Mouse (Mus musculus): ENCODE measurements around the gene Ace2. TPM values are rescaled to one million over a fixed set of nuclear protein-coding genes. Genes with fewer than 3 reads are reported as not detected.

Ace2 gene
- 77.6 TPM for polyA plus RNA-seq (2014; fragmentation: Illumina TruSeq; extraction: RNeasy Lipid Tissue Mini Kit (QIAGEN cat#74804); ENCODE audit: low read depth, low replicate concordance)

GRCm38 (mm10) chrX:164139032-164139431 is at the start of gene Ace2:
Ace2 (plus strand) TSS chrX:164139332.

Other genes starting within 250 kb of the Ace2 start
- 27.7 TPM for gene Ap1s2, start 230.3 kb upstream of the Ace2 start, polyA plus RNA-seq (2014; fragmentation: Illumina TruSeq; extraction: RNeasy Lipid Tissue Mini Kit (QIAGEN cat#74804); ENCODE audit: low read depth, low replicate concordance)
- 51.2 TPM for gene Zrsr2, start 180.7 kb upstream of the Ace2 start, polyA plus RNA-seq (2014; fragmentation: Illumina TruSeq; extraction: RNeasy Lipid Tissue Mini Kit (QIAGEN cat#74804); ENCODE audit: low read depth, low replicate concordance)
- 112 TPM for gene Car5b, start 111.3 kb upstream of the Ace2 start, polyA plus RNA-seq (2014; fragmentation: Illumina TruSeq; extraction: RNeasy Lipid Tissue Mini Kit (QIAGEN cat#74804); ENCODE audit: low read depth, low replicate concordance)
- gene Siah1b, start 62.8 kb upstream of the Ace2 start, polyA plus RNA-seq (2014; fragmentation: Illumina TruSeq; extraction: RNeasy Lipid Tissue Mini Kit (QIAGEN cat#74804); ENCODE audit: low read depth, low replicate concordance), result 5.1 TPM
- gene Cltrn, start 50.5 kb upstream of the Ace2 start, polyA plus RNA-seq (2014; fragmentation: Illumina TruSeq; extraction: RNeasy Lipid Tissue Mini Kit (QIAGEN cat#74804); ENCODE audit: low read depth, low replicate concordance), result 7,533 TPM
- 1.7 TPM for gene Bmx, start 118.9 kb downstream of the Ace2 start, polyA plus RNA-seq (2014; fragmentation: Illumina TruSeq; extraction: RNeasy Lipid Tissue Mini Kit (QIAGEN cat#74804); ENCODE audit: low read depth, low replicate concordance)
- gene Pir, start 130.0 kb downstream of the Ace2 start, polyA plus RNA-seq (2014; fragmentation: Illumina TruSeq; extraction: RNeasy Lipid Tissue Mini Kit (QIAGEN cat#74804); ENCODE audit: low read depth, low replicate concordance), result 3.8 TPM
- 9.9 TPM for gene Vegfd, start 234.0 kb downstream of the Ace2 start, polyA plus RNA-seq (2014; fragmentation: Illumina TruSeq; extraction: RNeasy Lipid Tissue Mini Kit (QIAGEN cat#74804); ENCODE audit: low read depth, low replicate concordance)

Measured in kidney, adult 10 weeks (tissue).